Mouse (Mus musculus) erythroblast, embryonic 14.5 days (primary cell): ENCODE measurements at regions not wholly inside any gene's neighbourhood (a gene's known extent, or its start where the extent isn't known, plus 50 kb on each side); places are given as distances from the start of the nearest gene placed in this dataset.
"Not testable (repeated sequence)": the region's sequence is repeated elsewhere in the genome, so short reads cannot be mapped to it uniquely, and the experiment has no call there.

Experiments used
- GATA1 ChIP-seq: IDR thresholded peaks from 2 replicates; pipeline ENCODE4 v1.6.1; 2012; ENCODE audit warnings: low read length, inconsistent platforms, mixed read lengths
- TAL1 ChIP-seq: IDR thresholded peaks from 3 replicates; pipeline ENCODE4 v1.6.1; 2012; ENCODE audit warnings: low read length, inconsistent platforms, mixed read lengths

DNA sequence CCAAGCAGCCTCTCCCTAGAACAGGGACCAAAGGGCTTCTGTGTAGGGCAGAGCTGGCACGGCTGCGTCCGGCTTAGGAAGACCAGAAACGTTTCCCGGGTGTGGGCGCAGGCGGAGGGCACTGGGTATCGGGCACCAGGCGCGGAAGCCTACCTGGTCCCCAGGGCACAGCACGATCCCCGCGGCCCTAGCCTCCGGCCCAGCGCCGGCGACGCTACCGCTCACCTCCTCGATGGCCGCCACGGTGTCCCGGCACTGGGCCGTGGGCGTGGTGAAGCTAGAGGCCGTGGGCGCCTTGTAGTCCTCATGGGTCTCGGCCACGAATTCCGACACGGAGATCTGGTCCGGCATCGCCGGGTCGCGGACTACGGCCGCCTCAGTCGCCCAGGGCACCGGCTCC is 175.1 kb upstream of the Asap2 start:
- not testable (repeated sequence) for TF ChIP-seq GATA1, TAL1
